Mouse (Mus musculus) intestine, postnatal 0 days (tissue): ENCODE data around the gene Jazf1. TPM values are rescaled to one million over a fixed set of nuclear protein-coding genes. Genes with fewer than 3 reads are reported as not detected.
A peak's percentile ranks its signal among the peaks of the same experiment; 100 is the strongest.

Experiments used
- ATAC-seq: fragments of 200-750 bp; cut with Nextera tagmentation; 2 replicates; pipeline ENCODE4 v1.8.0; 2017; ENCODE audit warnings: mild to moderate bottlenecking, moderate TSS enrichment, moderate library complexity
- H3K27ac ChIP-seq: fragments of 300-500 bp; sonication (generic); 2 replicates; pipeline ENCODE4 v1.5.1; 2014; ENCODE audit warnings: mild to moderate bottlenecking, low read depth, low read length, moderate library complexity
- H3K27me3 ChIP-seq: fragments of 300-500 bp; sonication (generic); replicated peaks from 2 replicates; pipeline ENCODE4 v1.6.1; 2014; ENCODE audit warnings: low read length, mixed read lengths; ENCODE audit not compliant: control insufficient read depth, insufficient read depth
- H3K36me3 ChIP-seq: fragments of 300-500 bp; sonication (generic); 2 replicates; pipeline ENCODE4 v1.6.1; 2014; ENCODE audit warnings: mild to moderate bottlenecking, moderate library complexity; ENCODE audit not compliant: control insufficient read depth, insufficient read depth
- H3K4me1 ChIP-seq: fragments of 300-500 bp; sonication (generic); replicated peaks from 2 replicates; pipeline ENCODE4 v1.6.1; 2014; ENCODE audit warnings: antibody characterized with exemption, low read length, mixed read lengths; ENCODE audit not compliant: control insufficient read depth, insufficient read depth
- H3K4me2 ChIP-seq: fragments of 300-500 bp; sonication (generic); replicated peaks from 2 replicates; pipeline ENCODE4 v1.6.1; 2014; ENCODE audit warnings: low read depth, mild to moderate bottlenecking, moderate library complexity
- H3K4me3 ChIP-seq: fragments of 300-500 bp; sonication (generic); 2 replicates; pipeline ENCODE4 v1.5.1; 2014; ENCODE audit warnings: low read depth, low read length
- H3K9ac ChIP-seq: fragments of 300-500 bp; sonication (generic); 2 replicates; pipeline ENCODE4 v1.6.1; 2014; ENCODE audit warnings: mild to moderate bottlenecking, low read depth, low read length
- H3K9me3 ChIP-seq: fragments of 300-500 bp; sonication (generic); 2 replicates; pipeline ENCODE4 v1.6.1; 2016; ENCODE audit warnings: mixed run types; ENCODE audit not compliant: control insufficient read depth
- CTCF ChIP-seq: sonication (generic); IDR thresholded peaks from 2 replicates; pipeline ENCODE4 v1.5.1; 2016; ENCODE audit warnings: low read depth, mild to moderate bottlenecking, control low read depth, antibody characterized with exemption, moderate library complexity
- WGBS: fragments of 180-500 bp; shearing (Covaris S2); extraction: QIAGEN DNeasy Blood & Tissue Kit; methylation state at CpG from one replicate; pipeline ENCODE4 v1.1.7; 2014; 5-methylcytosine and 5-hydroxymethylcytosine counted together
- polyA plus RNA-seq: library from polyadenylated mRNA; unstranded; fragments of >200 nt; fragmentation: Nextera tagmentation; extraction: Ambion mirVana; gene quantifications from 2 replicates; pipeline ENCODE4 v1.2.1, GENCODE M21; 2015

Jazf1 gene
- polyA plus RNA-seq, 1 experiment from 2014 or later = 5.1 TPM

DNA sequence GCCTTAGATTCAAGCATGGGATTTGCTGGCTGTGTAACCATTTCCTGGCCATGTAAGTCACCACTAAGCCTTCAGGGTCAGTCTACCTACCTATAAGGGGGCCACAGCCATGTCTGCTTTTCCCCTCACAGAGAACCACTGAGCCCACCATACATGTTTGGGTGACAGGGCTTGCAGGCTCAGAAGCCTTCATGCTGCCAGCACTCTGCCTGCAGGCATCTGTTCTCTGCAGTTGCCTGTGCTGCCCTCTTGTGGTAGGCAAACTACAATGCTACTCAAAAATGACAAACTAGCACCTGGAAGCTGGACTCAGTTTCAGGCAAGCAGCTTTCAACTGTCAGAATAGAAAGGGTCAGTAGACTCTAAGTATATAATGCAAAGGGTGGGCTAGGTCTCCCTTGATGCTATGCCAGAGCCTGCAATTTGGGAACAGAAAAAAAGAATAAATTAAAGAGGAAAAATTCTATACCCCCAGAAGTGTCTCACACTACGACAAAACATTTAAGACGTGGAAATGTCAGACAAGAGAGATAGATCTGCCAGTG lies 98.6 kb downstream of the Jazf1 start:
- Histone ChIP-seq H3K9ac (no peak overlapping the region), H3K27me3 (no peaks in the 10 kb centered on the region), H3K27ac (no peak overlapping the region), H3K4me2 (no peak overlapping the region), H3K36me3 (no peaks in the 10 kb centered on the region), H3K4me1 (no peaks in the 10 kb centered on the region), H3K4me3 (no peak overlapping the region), H3K9me3 (no peaks in the 10 kb centered on the region)
- WGBS = 93% methylated on average over 2 of the region's 2 CpGs
- peak; percentile 96 for TF ChIP-seq CTCF
- no peak for ATAC-seq

DNA sequence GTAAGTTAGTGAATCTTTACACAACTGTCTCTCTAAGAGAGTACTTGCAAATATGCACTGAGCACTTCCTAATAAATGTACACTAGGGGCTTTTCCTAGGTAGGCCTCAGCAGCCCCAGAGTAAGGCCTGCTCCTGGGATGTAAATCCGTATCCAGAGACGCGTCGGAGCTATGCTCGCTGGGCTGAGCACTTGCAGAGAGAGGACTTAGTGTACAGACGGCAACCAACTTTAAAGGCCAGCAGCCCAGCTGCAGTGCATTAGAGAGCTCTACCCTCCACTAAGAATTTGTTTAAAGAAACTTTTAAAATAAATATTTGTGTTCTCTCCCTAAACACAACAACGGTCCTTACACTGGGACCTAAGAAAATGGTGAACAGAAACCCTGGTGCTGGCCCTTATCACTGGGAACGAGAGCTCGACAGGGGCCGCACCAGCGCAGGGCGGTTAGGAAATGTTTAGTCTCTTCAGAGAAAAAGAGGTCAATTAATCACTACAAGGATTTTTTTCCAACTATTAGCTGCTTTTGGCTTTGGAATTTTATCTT lies 100.0 kb downstream of the Jazf1 start:
- no peaks in the 10 kb centered on the region for H3K27me3 ChIP-seq
- peak overlapping the region; percentile 31 for H3K27ac ChIP-seq
- 54% methylated on average over 12 of the region's 12 CpGs for WGBS
- no peak overlapping the region for H3K4me2 ChIP-seq
- no peak for TF ChIP-seq CTCF
- H3K4me3 ChIP-seq = no peak overlapping the region
- H3K4me1 ChIP-seq = no peaks in the 10 kb centered on the region; the same call in 1 of the 2 replicates
- no peaks in the 10 kb centered on the region for H3K9me3 ChIP-seq
- H3K36me3 ChIP-seq = no peaks in the 10 kb centered on the region
- ATAC-seq = no peak
- H3K9ac ChIP-seq = no peak overlapping the region

DNA sequence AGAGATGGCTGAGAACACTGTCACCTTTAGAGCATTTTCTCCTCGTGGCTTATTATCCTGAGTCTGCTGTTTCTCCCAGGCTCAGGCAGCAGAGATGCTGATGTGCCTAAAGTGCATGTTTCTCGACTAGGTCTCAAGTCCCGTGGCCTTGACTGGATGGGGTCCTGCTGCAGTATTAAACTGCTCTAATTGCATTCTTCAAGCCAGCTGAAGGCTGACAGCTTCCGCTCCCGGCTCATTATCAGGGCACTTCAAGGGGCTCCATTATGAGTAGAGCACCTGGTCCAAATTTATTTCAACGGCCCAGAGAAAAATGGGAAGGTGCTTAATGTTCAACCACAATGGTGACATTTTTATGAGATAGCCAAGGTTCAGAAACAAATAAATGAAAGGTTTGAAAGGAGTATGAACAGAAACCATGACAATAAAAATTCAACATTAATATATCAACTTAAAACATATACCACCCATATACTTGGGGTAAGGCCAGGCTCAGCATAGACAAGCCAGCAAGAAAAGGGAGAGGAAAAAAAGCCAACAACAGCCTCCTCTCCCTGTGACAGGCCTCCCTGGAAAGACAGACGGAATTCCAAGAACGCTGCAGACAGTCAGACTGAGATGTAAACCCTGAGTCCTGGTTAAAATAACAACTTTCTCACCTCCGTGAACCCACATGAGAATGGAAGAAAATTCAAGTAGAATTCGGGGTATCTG lies 100.7 kb downstream of the Jazf1 start:
- Histone ChIP-seq H3K4me3 (no peak overlapping the region), H3K4me1 (no peaks in the 10 kb centered on the region; the same call in 1 of the 2 replicates), H3K36me3 (no peaks in the 10 kb centered on the region), H3K4me2 (no peak overlapping the region), H3K9me3 (no peaks in the 10 kb centered on the region), H3K27me3 (no peaks in the 10 kb centered on the region), H3K9ac (no peak overlapping the region), H3K27ac (0 out of 2 replicates have a peak overlapping the region, but pooled peaks have one; percentile 31)
- WGBS = 47% methylated on average over 10 of the region's 10 CpGs
- TF ChIP-seq CTCF = no peak
- ATAC-seq = no peak

DNA sequence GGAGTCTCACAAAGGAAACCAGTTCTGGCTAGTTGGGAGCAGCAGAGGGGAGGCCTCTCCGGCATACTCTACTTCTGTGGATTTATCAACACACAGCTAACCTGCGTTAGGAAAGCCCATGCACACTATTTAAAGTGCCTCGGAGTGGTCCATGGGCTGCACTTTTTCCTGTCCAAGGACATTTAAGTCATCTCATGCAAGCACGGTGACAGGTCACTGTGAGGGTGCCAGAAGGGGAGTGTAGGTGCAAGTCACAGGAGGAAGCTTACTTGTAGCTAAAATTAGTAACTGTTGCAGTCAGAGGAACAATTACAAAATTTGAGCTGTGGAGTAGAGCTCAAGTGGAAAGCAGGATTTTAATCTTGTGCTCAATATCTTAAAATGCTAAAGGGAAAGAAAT lies 102.4 kb downstream of the Jazf1 start:
- no peak for ATAC-seq
- Histone ChIP-seq H3K4me3 (no peak overlapping the region), H3K4me1 (no peaks in the 10 kb centered on the region; the same call in 1 of the 2 replicates), H3K9ac (no peak overlapping the region), H3K27me3 (no peaks in the 10 kb centered on the region), H3K4me2 (no peak overlapping the region), H3K36me3 (no peaks in the 10 kb centered on the region), H3K27ac (no peak overlapping the region), H3K9me3 (no peaks in the 10 kb centered on the region)
- 59% methylated on average over 4 of the region's 4 CpGs for WGBS
- TF ChIP-seq CTCF = no peak

DNA sequence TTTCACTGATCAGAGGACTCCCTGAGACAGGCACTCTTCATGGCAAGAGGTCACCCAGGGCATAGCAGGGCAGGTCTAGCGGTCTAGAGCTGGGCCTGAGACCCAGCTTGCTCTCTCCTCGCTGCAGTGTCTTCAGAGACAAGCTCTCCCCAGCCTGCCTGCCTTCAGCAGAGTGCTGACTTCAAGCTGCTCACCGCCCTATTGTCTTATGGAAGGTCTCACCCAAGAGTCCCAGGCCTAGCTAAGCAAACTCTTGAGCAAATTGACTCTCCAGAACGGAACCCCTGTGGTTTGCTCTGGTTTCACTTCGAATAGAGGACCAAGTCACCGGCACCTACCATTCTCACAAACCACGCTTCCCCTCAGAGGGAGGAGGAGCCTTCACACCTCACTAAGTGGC lies 103.1 kb downstream of the Jazf1 start:
- no peak for ATAC-seq
- no peak overlapping the region for H3K4me3 ChIP-seq
- H3K9me3 ChIP-seq = no peaks in the 10 kb centered on the region
- H3K36me3 ChIP-seq = no peaks in the 10 kb centered on the region
- 70% methylated on average over 7 of the region's 7 CpGs for WGBS
- H3K27me3 ChIP-seq = no peaks in the 10 kb centered on the region
- no peaks in the 10 kb centered on the region; the same call in 1 of the 2 replicates for H3K4me1 ChIP-seq
- H3K27ac ChIP-seq = no peak overlapping the region
- TF ChIP-seq CTCF = no peak
- H3K9ac ChIP-seq = no peak overlapping the region
- no peak overlapping the region for H3K4me2 ChIP-seq

DNA sequence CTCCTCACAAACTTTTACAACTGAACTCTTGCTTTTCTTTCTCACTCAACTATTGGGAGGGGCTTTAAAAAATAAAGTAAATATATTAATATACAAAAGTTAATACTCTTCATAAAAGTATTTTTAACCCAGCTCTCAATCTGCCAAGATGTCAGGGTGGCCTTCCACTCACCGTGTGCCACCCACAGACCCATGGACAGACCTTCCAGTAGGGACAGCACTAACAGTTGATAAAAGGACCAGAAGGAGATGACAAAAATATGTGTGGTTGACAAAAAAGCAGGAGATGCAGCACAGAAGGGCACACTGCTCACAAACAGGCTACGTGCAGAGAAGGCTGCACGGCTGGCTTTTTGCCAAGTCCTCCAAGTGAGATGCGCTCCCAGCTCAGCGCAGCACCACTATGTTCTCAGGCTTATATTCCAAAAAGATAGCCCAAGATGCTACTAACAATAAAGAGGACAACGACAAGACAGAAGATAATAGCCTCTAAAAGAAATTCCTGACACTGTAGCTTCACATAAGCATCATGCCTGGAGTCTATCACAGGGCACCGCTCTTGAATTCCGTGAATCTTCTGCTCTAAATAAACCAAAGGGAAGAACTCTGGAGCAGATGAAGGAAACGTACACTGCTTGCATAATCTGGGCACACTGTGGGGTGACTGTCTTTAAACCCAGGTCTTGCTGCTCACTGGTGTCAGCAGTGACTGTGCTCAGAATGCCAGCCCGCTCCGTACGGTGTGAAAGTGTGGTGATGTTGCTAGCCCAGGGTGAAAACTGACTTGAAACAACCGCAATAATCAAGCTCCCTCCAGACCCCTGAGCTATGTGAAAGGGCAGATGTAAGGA lies 104.4 kb downstream of the Jazf1 start:
- Histone ChIP-seq H3K4me1 (no peaks in the 10 kb centered on the region; the same call in 1 of the 2 replicates), H3K27me3 (no peaks in the 10 kb centered on the region), H3K4me2 (no peak overlapping the region), H3K9me3 (no peaks in the 10 kb centered on the region), H3K9ac (no peak overlapping the region), H3K36me3 (no peaks in the 10 kb centered on the region), H3K27ac (no peak overlapping the region), H3K4me3 (no peak overlapping the region)
- TF ChIP-seq CTCF = no peak
- no peak for ATAC-seq
- WGBS = 66% methylated on average over 13 of the region's 13 CpGs
